Mouse (Mus musculus) limb, embryonic 12.5 days (tissue): ENCODE data around the gene Spaca3. TPM values are rescaled to one million over a fixed set of nuclear protein-coding genes. Genes with fewer than 3 reads are reported as not detected.
A peak's percentile ranks its signal among the peaks of the same experiment; 100 is the strongest.

Experiments used
- ATAC-seq: fragments of 200-750 bp; cut with Nextera tagmentation; 2 replicates; pipeline ENCODE4 v1.8.0; 2017; ENCODE audit warnings: low read depth, moderate TSS enrichment; ENCODE audit not compliant: insufficient number of reproducible peaks, insufficient read depth, low FRiP score, low TSS enrichment
- H3K27ac ChIP-seq: fragments of 300-500 bp; sonication (generic); 2 replicates; pipeline ENCODE4 v1.5.1; 2016; ENCODE audit warnings: mild to moderate bottlenecking, moderate library complexity
- H3K27me3 ChIP-seq: fragments of 300-500 bp; sonication (generic); 2 replicates; pipeline ENCODE4 v1.6.1; 2016; ENCODE audit warnings: mild to moderate bottlenecking, moderate library complexity
- H3K36me3 ChIP-seq: fragments of 300-500 bp; sonication (generic); 2 replicates; pipeline ENCODE4 v1.6.1; 2016; ENCODE audit warnings: mild to moderate bottlenecking, moderate library complexity
- H3K4me1 ChIP-seq: fragments of 300-500 bp; sonication (generic); replicated peaks from 2 replicates; pipeline ENCODE4 v1.6.1; 2016
- H3K4me2 ChIP-seq: fragments of 300-500 bp; sonication (generic); 2 replicates; pipeline ENCODE4 v1.6.1; 2016; ENCODE audit warnings: mild to moderate bottlenecking, moderate library complexity
- H3K4me3 ChIP-seq: fragments of 300-500 bp; sonication (generic); replicated peaks from 2 replicates; pipeline ENCODE4 v1.5.1; 2016; ENCODE audit warnings: mild to moderate bottlenecking
- H3K9ac ChIP-seq: fragments of 300-500 bp; sonication (generic); replicated peaks from 2 replicates; pipeline ENCODE4 v1.6.1; 2016; ENCODE audit warnings: mild to moderate bottlenecking, moderate library complexity
- H3K9me3 ChIP-seq: fragments of 300-500 bp; sonication (generic); 2 replicates; pipeline ENCODE4 v1.6.1; 2016; ENCODE audit warnings: mild to moderate bottlenecking, moderate library complexity
- WGBS: fragments of 180-500 bp; shearing (Covaris S2); methylation state at CpG from one replicate; pipeline ENCODE4 v1.1.7; 2016; 5-methylcytosine and 5-hydroxymethylcytosine counted together
- polyA plus RNA-seq: library from polyadenylated mRNA; unstranded; fragments of >200 nt; fragmentation: Nextera tagmentation; extraction: Ambion mirVana; gene quantifications from 2 replicates; pipeline ENCODE4 v1.2.1, GENCODE M21; 2016

The Spaca3 gene
- not detected in 2 replicates for polyA plus RNA-seq

- Histone ChIP-seq H3K9ac (no peak within 1 kb of the TSS), H3K9me3 (no peaks in the 10 kb centered on the region)
- WGBS, result 72% methylated on average over 10 of the region's 10 CpGs
Observed at GRCm38 (mm10) chr11:80858065-80858464, at the start of gene Spaca3. TSS of gene Spaca3 (plus strand) at chr11:80858365.

GRCm38 (mm10) chr11:80808551-80809070 is 49.6 kb upstream of the Spaca3 start:
- Histone ChIP-seq H3K9ac (no peak overlapping the region), H3K36me3 (peaks cover 18% of the 10 kb centered on the region), H3K4me3 (no peak overlapping the region), H3K27ac (no peak overlapping the region), H3K4me1 (peaks cover 27% of the 10 kb centered on the region), H3K4me2 (no peak overlapping the region), H3K27me3 (no peaks in the 10 kb centered on the region), H3K9me3 (no peaks in the 10 kb centered on the region)
- 70% methylated on average over 6 of the region's 6 CpGs for WGBS
- no peak for ATAC-seq

More at GRCm38 (mm10) chr11:80858065-80858464, at the start of gene Spaca3:
- H3K4me3 ChIP-seq, result no peak within 1 kb of the TSS
- H3K27me3 ChIP-seq, result no peaks in the 10 kb centered on the region
- no peak within 1 kb of the TSS for H3K4me2 ChIP-seq
- no peak for ATAC-seq
- H3K36me3 ChIP-seq, result no peaks in the 10 kb centered on the region
- no peaks in the 10 kb centered on the region for H3K4me1 ChIP-seq
- H3K27ac ChIP-seq, result no peak within 1 kb of the TSS

GRCm38 (mm10) chr11:80809666-80809992 is 48.5 kb upstream of the Spaca3 start:
- H3K4me1 ChIP-seq, result peaks cover 27% of the 10 kb centered on the region
- H3K9me3 ChIP-seq, result no peaks in the 10 kb centered on the region
- peak overlapping the region; percentile 93 for H3K9ac ChIP-seq
- peak overlapping the region; percentile 63 for H3K4me3 ChIP-seq
- 31% methylated on average over 5 of the region's 6 CpGs for WGBS
- H3K4me2 ChIP-seq, result peak overlapping the region; percentile 86
- H3K27ac ChIP-seq, result peak overlapping the region; percentile 89
- ATAC-seq, result no peak
- peaks cover 28% of the 10 kb centered on the region for H3K36me3 ChIP-seq
- no peaks in the 10 kb centered on the region for H3K27me3 ChIP-seq

DNA sequence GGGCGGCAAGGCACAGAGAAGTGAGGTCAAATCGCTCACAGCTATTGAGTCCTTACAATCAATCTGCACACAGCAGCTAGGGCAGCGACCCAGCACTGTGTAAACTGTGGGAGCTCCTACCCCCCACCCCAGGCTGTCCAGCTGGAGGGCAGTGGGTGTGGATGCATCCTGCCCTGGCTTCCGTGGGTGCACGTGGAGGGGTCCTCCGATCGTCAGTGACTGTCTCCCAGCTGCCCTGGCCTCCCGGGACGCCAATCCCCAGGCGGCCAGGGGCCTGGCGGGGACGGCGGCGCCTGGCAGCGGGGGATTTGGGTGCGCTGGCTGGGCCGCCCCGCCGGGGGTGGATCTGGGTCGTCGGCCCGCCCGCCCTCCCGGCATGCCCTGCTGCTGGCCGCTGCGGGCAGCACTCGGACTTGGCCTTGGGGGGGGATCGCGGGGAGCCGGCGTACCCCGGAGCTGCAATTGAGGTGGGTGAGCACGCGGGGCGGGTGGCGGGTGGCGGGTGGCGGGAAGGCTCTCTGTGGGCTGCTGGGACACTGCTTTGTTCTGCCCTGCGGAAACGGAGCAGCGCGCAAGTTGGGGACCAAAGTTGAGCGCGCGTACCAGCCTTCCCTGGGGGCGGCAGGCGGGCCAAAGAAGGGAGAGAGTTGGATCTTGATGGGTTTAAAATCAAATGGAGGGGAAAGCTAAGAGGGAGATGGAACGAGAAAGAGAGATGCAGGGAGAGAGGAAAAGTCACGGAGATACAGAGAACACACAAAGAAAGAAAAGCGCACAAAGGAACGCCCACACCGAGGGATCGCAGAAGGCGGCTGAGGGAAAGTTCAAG is 48.0 kb upstream of the Spaca3 start, which contains the start of gene Tmem98:
TSS of gene Tmem98 (plus strand) at position 183 of the 829 bp plus-strand sequence.
- peak within 1 kb of the TSS; percentile 89 for H3K27ac ChIP-seq
- ATAC-seq, result peak; percentile 61; the same call in 1 of the 2 replicates
- peaks cover 27% of the 10 kb centered on the region for H3K4me1 ChIP-seq
- no peaks in the 10 kb centered on the region for H3K27me3 ChIP-seq
- peak within 1 kb of the TSS; percentile 86 for H3K4me2 ChIP-seq
- peak within 1 kb of the TSS; percentile 93 for H3K9ac ChIP-seq
- peak within 1 kb of the TSS; percentile 63 for H3K4me3 ChIP-seq
- under 1% methylated on average over 54 of the region's 54 CpGs for WGBS
- H3K9me3 ChIP-seq, result no peaks in the 10 kb centered on the region
- peaks cover 33% of the 10 kb centered on the region for H3K36me3 ChIP-seq

DNA sequence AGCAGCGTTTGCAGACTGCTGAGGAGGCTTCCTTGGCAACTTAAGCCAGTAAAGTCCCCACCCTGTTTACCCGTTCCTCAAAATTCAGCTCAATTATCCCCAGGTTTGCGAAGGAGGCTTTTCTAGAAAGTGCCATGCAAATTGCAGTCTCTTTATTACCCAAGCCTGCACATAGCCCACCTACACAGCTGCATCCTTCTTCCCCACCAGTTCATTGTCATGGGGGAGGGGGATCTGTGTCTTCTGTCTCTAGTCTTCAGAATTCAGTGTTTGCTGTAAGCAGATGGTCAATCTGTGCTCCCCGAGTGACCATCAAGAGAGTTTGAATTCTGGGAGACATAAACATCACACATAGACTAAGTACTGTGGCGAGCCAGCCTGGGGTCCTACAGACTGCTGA is 47.0 kb upstream of the Spaca3 start:
- peaks cover 27% of the 10 kb centered on the region for H3K4me1 ChIP-seq
- 23% methylated on average over 5 of the region's 5 CpGs for WGBS
- H3K27me3 ChIP-seq, result no peaks in the 10 kb centered on the region
- H3K27ac ChIP-seq, result peak overlapping the region; percentile 89
- H3K9ac ChIP-seq, result peak overlapping the region; percentile 93
- H3K9me3 ChIP-seq, result no peaks in the 10 kb centered on the region
- H3K36me3 ChIP-seq, result peaks cover 42% of the 10 kb centered on the region
- H3K4me2 ChIP-seq, result peak overlapping the region; percentile 86
- no peak for ATAC-seq
- H3K4me3 ChIP-seq, result peak overlapping the region; percentile 63

- H3K4me2 ChIP-seq, result no peak overlapping the region
- no peak overlapping the region for H3K9ac ChIP-seq
- ATAC-seq, result no peak
- no peaks in the 10 kb centered on the region for H3K27me3 ChIP-seq
- H3K4me3 ChIP-seq, result no peak overlapping the region
- H3K36me3 ChIP-seq, result peaks cover 78% of the 10 kb centered on the region
- H3K9me3 ChIP-seq, result no peaks in the 10 kb centered on the region
- H3K4me1 ChIP-seq, result peaks cover 23% of the 10 kb centered on the region
- 88% methylated on average over 7 of the region's 7 CpGs for WGBS
- no peak overlapping the region for H3K27ac ChIP-seq
Observed at GRCm38 (mm10) chr11:80815354-80815753, 42.8 kb upstream of the Spaca3 start.

DNA sequence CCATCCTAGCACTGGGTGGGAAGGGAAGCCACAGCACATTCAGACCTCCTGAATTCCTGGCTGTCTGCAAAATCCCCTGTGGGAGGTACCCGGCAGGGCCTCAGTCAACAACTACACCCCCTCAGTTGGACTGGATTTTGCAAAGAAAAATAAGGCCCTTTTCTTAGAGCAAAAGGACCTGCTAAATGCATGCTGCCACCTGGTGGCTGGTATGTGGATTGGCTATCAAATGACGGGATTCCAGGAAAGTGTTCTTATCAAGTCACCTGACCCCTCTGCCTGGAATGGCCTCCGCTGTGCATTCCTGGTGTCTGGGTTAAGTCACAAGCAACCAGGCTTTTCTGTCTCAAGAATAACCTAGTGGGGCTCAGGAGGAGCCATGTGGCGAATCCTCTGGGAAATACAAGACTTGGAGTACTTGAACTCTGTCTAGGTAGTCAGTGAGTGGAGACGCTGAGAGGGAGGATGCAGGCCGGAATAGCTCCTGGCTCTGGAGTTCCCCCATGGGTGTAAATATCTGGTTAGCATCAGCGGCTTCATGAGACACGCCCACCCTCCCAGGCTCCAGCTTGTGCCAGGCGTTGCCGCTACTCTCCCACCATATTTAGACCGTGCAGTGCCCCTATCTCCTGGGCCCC is 40.0 kb upstream of the Spaca3 start:
- no peaks in the 10 kb centered on the region for H3K9me3 ChIP-seq
- H3K4me1 ChIP-seq, result peaks cover 13% of the 10 kb centered on the region
- ATAC-seq, result no peak
- 51% methylated on average over 11 of the region's 11 CpGs for WGBS
- H3K36me3 ChIP-seq, result peaks cover 89% of the 10 kb centered on the region
- H3K27me3 ChIP-seq, result no peaks in the 10 kb centered on the region
- no peak overlapping the region for H3K9ac ChIP-seq
- H3K4me3 ChIP-seq, result no peak overlapping the region
- no peak overlapping the region for H3K4me2 ChIP-seq
- no peak overlapping the region for H3K27ac ChIP-seq

DNA sequence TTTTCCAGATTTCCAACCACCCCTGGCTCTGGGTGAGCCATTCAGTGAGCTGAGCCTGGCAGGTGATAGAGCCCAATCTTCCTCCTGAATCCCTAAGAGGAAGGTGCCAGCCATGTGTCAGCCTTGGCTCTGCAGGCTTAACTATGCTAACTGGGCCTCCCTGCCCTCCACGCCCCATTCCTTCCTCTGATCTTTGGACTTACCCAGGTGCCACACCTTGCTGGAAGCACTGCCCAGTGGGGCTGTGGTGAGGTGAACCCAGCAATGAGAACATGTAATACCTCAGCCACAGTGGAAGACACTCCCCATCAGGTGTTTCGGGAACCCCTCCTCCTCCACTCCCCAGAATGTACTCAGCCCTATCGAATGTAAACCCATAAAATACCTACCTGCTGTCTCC is 38.1 kb upstream of the Spaca3 start:
- no peak overlapping the region for H3K27ac ChIP-seq
- no peak overlapping the region for H3K9ac ChIP-seq
- H3K4me2 ChIP-seq, result no peak overlapping the region
- no peaks in the 10 kb centered on the region for H3K9me3 ChIP-seq
- 71% methylated on average over 3 of the region's 3 CpGs for WGBS
- peaks cover 13% of the 10 kb centered on the region for H3K4me1 ChIP-seq
- H3K27me3 ChIP-seq, result no peaks in the 10 kb centered on the region
- ATAC-seq, result no peak
- no peak overlapping the region for H3K4me3 ChIP-seq
- H3K36me3 ChIP-seq, result peaks cover 87% of the 10 kb centered on the region

GRCm38 (mm10) chr11:80821296-80821695 is 36.9 kb upstream of the Spaca3 start:
- no peak overlapping the region for H3K4me3 ChIP-seq
- H3K27ac ChIP-seq, result no peak overlapping the region
- peaks cover 80% of the 10 kb centered on the region for H3K36me3 ChIP-seq

DNA sequence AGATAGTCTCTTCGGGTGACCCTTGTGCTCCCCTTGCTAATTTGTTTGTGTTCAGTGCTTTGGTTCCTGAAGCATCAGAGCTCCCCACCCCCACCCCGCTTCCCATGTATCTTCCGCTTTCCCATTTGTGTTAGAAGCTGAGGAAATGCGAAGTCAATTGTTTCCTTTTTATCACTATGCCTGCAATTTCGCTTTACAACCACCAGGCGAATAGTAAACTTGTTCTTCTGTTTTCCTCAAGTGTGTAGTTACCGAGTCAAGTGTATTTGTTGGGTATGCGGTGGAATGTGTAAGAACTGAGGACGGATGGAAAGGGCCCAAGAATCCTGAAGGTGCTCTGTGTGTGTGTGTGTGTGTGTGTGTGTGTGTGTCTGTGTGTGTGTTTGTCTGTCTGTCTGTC is 36.4 kb upstream of the Spaca3 start:
- 75% methylated on average over 9 of the region's 9 CpGs for WGBS
- no peak for ATAC-seq
- H3K36me3 ChIP-seq, result peaks cover 75% of the 10 kb centered on the region

More at GRCm38 (mm10) chr11:80821296-80821695, 36.9 kb upstream of the Spaca3 start:
- Histone ChIP-seq H3K4me2 (no peak overlapping the region), H3K4me1 (peaks cover 13% of the 10 kb centered on the region), H3K27me3 (no peaks in the 10 kb centered on the region), H3K9ac (no peak overlapping the region), H3K9me3 (no peaks in the 10 kb centered on the region)
- ATAC-seq, result no peak
- 51% methylated on average over 14 of the region's 14 CpGs for WGBS

GRCm38 (mm10) chr11:80835395-80835794 is 22.8 kb upstream of the Spaca3 start:
- H3K4me2 ChIP-seq, result no peak overlapping the region
- ATAC-seq, result no peak
- H3K36me3 ChIP-seq, result no peaks in the 10 kb centered on the region
- H3K4me3 ChIP-seq, result no peak overlapping the region
- H3K9ac ChIP-seq, result no peak overlapping the region
- 84% methylated on average over 2 of the region's 2 CpGs for WGBS
- no peaks in the 10 kb centered on the region for H3K9me3 ChIP-seq
- H3K27me3 ChIP-seq, result no peaks in the 10 kb centered on the region
- no peak overlapping the region for H3K27ac ChIP-seq
- no peaks in the 10 kb centered on the region for H3K4me1 ChIP-seq

More for the DNA sequence above, 36.4 kb upstream of the Spaca3 start:
- Histone ChIP-seq H3K4me1 (peaks cover 13% of the 10 kb centered on the region), H3K27ac (no peak overlapping the region), H3K9ac (no peak overlapping the region), H3K4me3 (no peak overlapping the region), H3K9me3 (no peaks in the 10 kb centered on the region), H3K27me3 (no peaks in the 10 kb centered on the region), H3K4me2 (no peak overlapping the region)
